Mouse (Mus musculus) megakaryocyte, embryonic 14.5 days (primary cell): ENCODE data around the gene Asl. TPM values are rescaled to one million over a fixed set of nuclear protein-coding genes. Genes with fewer than 3 reads are reported as not detected.

Experiments used
- H3K27me3 ChIP-seq: replicated peaks from 2 replicates; pipeline ENCODE3; 2012; ENCODE audit warnings: inconsistent platforms
- H3K36me3 ChIP-seq: replicated peaks from 2 replicates; pipeline ENCODE3; 2012; ENCODE audit warnings: low read length, inconsistent platforms, mixed read lengths
- H3K4me1 ChIP-seq: 2 replicates; pipeline ENCODE4 v1.6.1; 2012; ENCODE audit warnings: inconsistent platforms
- H3K4me3 ChIP-seq: replicated peaks from 2 replicates; pipeline ENCODE3; 2012; ENCODE audit warnings: moderate library complexity, mild to moderate bottlenecking, inconsistent platforms
- H3K9me3 ChIP-seq: 2 replicates; pipeline ENCODE4 v1.6.1; 2012; ENCODE audit warnings: inconsistent platforms
- FLI1 ChIP-seq: IDR thresholded peaks from 2 replicates; pipeline ENCODE4 v1.6.1; 2012; ENCODE audit warnings: low read length, inconsistent platforms, mixed read lengths
- GATA1 ChIP-seq: IDR thresholded peaks from 3 replicates; pipeline ENCODE4 v1.6.1; 2012; ENCODE audit warnings: mixed read lengths, low read length, inconsistent platforms, borderline replicate concordance
- polyA plus RNA-seq: library from polyadenylated mRNA; stranded (reverse); fragments of >175 nt; gene quantifications from 2 replicates; pipeline ENCODE4 v1.2.3, GENCODE M21; 2012; ENCODE audit warnings: low replicate concordance; ENCODE audit not compliant: insufficient read depth

Asl gene
- polyA plus RNA-seq, 1 experiment, result 48.0 TPM

DNA sequence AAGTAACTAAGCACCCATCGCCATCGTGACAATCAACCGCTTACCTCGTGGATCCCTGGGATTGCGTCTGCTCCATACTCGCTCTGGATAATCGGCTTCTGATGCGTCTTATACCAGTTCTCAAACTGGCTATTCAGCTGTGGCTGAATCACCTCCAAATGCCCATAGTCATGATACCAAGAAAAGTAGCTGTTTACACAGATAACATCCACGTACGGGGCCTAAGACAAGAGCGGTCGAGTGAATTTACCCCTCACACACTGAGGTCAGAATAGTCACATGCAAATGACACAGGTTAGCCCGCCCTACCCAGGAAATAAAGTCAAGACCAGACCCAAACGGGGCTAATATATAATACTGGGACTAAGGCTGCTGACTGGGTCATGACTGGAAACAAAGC is 35.7 kb downstream of the Asl start:
- peaks cover 93% of the 10 kb centered on the region for H3K36me3 ChIP-seq
- H3K27me3 ChIP-seq, result no peaks in the 10 kb centered on the region
- H3K9me3 ChIP-seq, result no peaks in the 10 kb centered on the region
- TF ChIP-seq FLI1 (no peak), GATA1 (no peak)
- H3K4me1 ChIP-seq, result peaks cover 8% of the 10 kb centered on the region; the same call in 1 of the 2 replicates
- H3K4me3 ChIP-seq, result no peak overlapping the region

DNA sequence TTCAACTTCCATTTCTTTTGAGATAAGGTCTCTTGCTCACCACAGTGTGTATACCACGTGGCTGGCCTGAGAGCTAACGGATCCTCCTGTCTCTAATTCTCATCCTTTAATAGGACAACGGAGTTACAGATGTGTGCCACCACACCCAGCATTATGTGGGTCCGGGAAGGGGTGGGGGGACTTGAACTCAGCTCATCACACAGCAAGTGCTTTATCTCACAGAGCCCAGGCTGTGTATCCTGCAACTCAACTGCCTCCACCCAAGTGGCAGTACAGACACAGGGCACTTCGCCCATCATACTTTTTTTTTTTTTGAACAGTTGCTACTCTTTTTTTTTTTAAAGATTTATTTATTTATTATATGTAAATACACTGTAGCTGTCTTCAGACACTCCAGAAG is 37.1 kb downstream of the Asl start:
- H3K36me3 ChIP-seq, result peaks cover 92% of the 10 kb centered on the region
- H3K9me3 ChIP-seq, result no peaks in the 10 kb centered on the region
- peaks cover 5% of the 10 kb centered on the region; the same call in 1 of the 2 replicates for H3K4me1 ChIP-seq
- TF ChIP-seq GATA1, result no peak
- TF ChIP-seq FLI1, result no peak
- no peaks in the 10 kb centered on the region for H3K27me3 ChIP-seq
- H3K4me3 ChIP-seq, result no peak overlapping the region

- H3K27me3 ChIP-seq, result no peaks in the 10 kb centered on the region
Measured at GRCm38 (mm10) chr5:129989376-129989775, 39.7 kb downstream of the Asl start.

DNA sequence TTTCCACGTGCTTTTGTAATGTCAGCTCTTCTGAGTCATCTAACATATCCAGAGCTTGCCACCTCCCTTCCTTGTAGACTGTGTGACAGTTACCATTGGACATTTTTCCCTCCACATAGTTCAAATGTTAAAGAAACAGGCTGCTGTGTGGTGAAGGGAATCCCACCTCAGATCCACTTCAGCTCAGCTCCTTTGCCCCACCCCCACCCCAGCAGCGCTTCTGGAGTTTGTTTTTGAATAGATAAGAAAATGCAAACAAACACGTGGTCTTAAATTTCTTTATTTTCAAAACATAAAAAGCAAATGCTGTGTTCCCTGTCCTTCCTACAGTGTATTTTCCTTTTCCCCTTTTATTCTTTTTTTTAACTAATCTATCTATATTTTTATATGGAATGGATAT is 48.8 kb downstream of the Asl start:
- Histone ChIP-seq H3K36me3 (peaks cover 46% of the 10 kb centered on the region), H3K4me3 (no peak overlapping the region)
- TF ChIP-seq FLI1 (no peak), GATA1 (no peak)

More at GRCm38 (mm10) chr5:129989376-129989775, 39.7 kb downstream of the Asl start:
- Histone ChIP-seq H3K9me3 (no peaks in the 10 kb centered on the region), H3K36me3 (peaks cover 89% of the 10 kb centered on the region), H3K4me1 (no peaks in the 10 kb centered on the region), H3K4me3 (no peak overlapping the region)
- no peak for TF ChIP-seq FLI1
- no peak for TF ChIP-seq GATA1

DNA sequence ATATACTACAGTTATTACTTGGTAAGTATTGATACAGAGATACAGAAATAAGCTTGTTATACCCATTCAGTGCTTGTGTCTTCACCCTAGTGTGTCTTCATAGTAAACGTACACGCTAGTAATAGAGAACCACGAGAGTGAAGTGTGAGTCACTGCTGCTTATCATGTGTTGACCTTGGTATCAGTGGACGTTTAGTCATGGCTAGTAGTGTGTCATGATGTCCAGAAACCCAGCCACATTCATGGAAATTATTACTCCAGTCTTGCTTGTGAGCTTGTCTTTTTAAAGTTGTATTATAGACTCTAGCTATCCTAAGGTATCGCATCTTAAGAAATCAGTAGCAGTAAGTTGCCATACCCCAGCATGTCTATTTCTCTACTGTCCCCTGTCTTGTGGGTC is 50.4 kb downstream of the Asl start:
- Histone ChIP-seq H3K4me1 (peaks cover 65% of the 10 kb centered on the region), H3K36me3 (peaks cover 44% of the 10 kb centered on the region), H3K4me3 (peak overlapping the region; percentile 53), H3K27me3 (no peaks in the 10 kb centered on the region), H3K9me3 (no peaks in the 10 kb centered on the region)
- no peak for TF ChIP-seq FLI1

More for the DNA sequence above, 48.8 kb downstream of the Asl start:
- Histone ChIP-seq H3K9me3 (no peaks in the 10 kb centered on the region), H3K4me1 (peaks cover 50% of the 10 kb centered on the region), H3K27me3 (no peaks in the 10 kb centered on the region)

GRCm38 (mm10) chr5:129977768-129978167 is 51.3 kb downstream of the Asl start:
- Histone ChIP-seq H3K27me3 (no peaks in the 10 kb centered on the region), H3K36me3 (peaks cover 41% of the 10 kb centered on the region), H3K4me3 (peak overlapping the region; percentile 8), H3K4me1 (peaks cover 63% of the 10 kb centered on the region), H3K9me3 (no peaks in the 10 kb centered on the region)
- TF ChIP-seq FLI1 (no peak), GATA1 (no peak)

DNA sequence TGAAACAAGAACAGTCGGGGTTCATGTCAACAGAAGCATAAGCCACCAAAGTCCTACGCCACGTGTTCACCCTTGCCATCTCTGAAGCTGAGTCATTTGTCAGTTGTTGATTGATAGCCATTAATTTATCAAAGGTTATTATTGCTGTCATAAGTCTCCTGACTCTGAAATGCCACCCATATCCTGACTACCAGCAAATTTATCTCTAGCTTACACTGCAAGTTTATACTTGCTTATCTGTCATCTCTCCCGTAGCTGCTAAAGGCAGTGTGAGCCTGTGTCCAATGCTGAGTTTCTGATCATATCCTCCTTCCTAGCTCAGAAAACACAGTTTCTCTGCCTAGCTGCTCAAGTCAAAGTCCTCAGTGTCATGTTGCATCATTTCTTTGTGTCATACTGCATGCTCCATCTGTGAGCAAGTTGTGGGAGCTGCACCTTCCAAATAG is 54.2 kb downstream of the Asl start:
- Histone ChIP-seq H3K4me3 (no peak overlapping the region), H3K9me3 (no peaks in the 10 kb centered on the region), H3K4me1 (peaks cover 72% of the 10 kb centered on the region), H3K27me3 (no peaks in the 10 kb centered on the region), H3K36me3 (peaks cover 42% of the 10 kb centered on the region)
- TF ChIP-seq GATA1 (no peak), FLI1 (no peak)

- TF ChIP-seq GATA1, result no peak
- TF ChIP-seq FLI1, result no peak
- no peaks in the 10 kb centered on the region for H3K27me3 ChIP-seq
- H3K4me1 ChIP-seq, result peaks cover 67% of the 10 kb centered on the region
- peaks cover 42% of the 10 kb centered on the region for H3K36me3 ChIP-seq
- no peaks in the 10 kb centered on the region for H3K9me3 ChIP-seq
- no peak overlapping the region for H3K4me3 ChIP-seq
Measured at GRCm38 (mm10) chr5:129974354-129974753, 54.7 kb downstream of the Asl start.

- TF ChIP-seq FLI1, result no peak
- no peak for TF ChIP-seq GATA1
- no peak overlapping the region for H3K4me3 ChIP-seq
- H3K27me3 ChIP-seq, result no peaks in the 10 kb centered on the region
- peaks cover 33% of the 10 kb centered on the region for H3K36me3 ChIP-seq
- no peaks in the 10 kb centered on the region for H3K9me3 ChIP-seq
- peaks cover 58% of the 10 kb centered on the region for H3K4me1 ChIP-seq
Measured at GRCm38 (mm10) chr5:129971491-129971890, 57.6 kb downstream of the Asl start.

- H3K9me3 ChIP-seq, result no peaks in the 10 kb centered on the region
- no peaks in the 10 kb centered on the region for H3K27me3 ChIP-seq
- TF ChIP-seq GATA1 (no peak), FLI1 (no peak)
- peaks cover 43% of the 10 kb centered on the region for H3K4me1 ChIP-seq
- peaks cover 20% of the 10 kb centered on the region for H3K36me3 ChIP-seq
- H3K4me3 ChIP-seq, result no peak overlapping the region
Measured at GRCm38 (mm10) chr5:129968417-129968816, 60.6 kb downstream of the Asl start.

GRCm38 (mm10) chr5:129966448-129966847 is 62.6 kb downstream of the Asl start:
- H3K36me3 ChIP-seq, result peaks cover 5% of the 10 kb centered on the region
- TF ChIP-seq FLI1, result no peak
- no peak for TF ChIP-seq GATA1
- H3K9me3 ChIP-seq, result no peaks in the 10 kb centered on the region
- H3K27me3 ChIP-seq, result no peaks in the 10 kb centered on the region
- no peak overlapping the region for H3K4me3 ChIP-seq
- peaks cover 32% of the 10 kb centered on the region for H3K4me1 ChIP-seq
